In the genomic region with DNA sequence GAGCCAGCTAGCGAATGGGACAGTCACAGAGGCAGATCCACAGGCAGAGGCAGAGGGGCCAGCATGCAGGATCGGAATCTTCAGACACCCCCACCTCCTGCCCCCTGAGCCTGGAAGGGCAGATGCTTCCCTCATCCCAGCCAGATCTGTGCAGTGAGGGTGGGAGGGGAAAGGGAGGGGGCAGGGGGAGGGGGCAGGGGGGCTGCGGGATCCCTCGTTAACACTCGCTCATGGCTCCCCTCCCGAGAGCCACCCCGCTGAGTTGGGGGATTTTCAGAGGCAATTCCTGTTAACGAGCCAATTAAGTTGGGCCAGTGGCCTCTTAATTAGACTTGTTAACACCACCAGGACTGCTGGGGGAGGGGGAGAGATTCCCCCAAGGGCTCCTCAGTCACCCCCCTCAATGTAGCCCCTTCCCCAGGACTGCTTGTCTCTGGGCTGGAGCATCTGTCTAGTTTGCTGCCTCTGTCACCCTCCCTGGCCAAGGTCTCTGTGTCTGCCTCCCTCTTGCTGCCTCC, we compare ENCODE assay signal across 11 mouse cellular contexts. TPM values are rescaled to one million over a fixed set of nuclear protein-coding genes. Genes with fewer than 3 reads are reported as not detected.
DNase-seq lines count a peak whose midpoint lies in the region; ATAC-seq and TF ChIP-seq lines count a peak whose summit lies in the region.
"Had no signal": no experiment of that assay in that cellular context is flagged by ENCODE, and none has a peak within 500 bp of the region (broad histone marks: within the 10 kb centered on the region; RNA-seq: fewer than 3 reads in every experiment).

No protein-coding gene starts in this region.

- H3K4me2 ChIP-seq in embryonic facial prominence, embryonic 13.5 days, result peak overlapping the region; percentile 14; the same call in 1 of the 2 replicates
- no peak overlapping the region for H3K4me2 ChIP-seq in hindbrain, embryonic 16.5 days (ENCODE audit: low read length)
- H3K4me2 ChIP-seq in midbrain, postnatal 0 days (ENCODE audit: low read depth, low read length, poor library complexity, severe bottlenecking), result no peak overlapping the region

- H3K4me1 ChIP-seq in embryonic facial prominence, embryonic 13.5 days, result peaks cover 30% of the 10 kb centered on the region
- peaks cover 37% of the 10 kb centered on the region for H3K4me1 ChIP-seq in hindbrain, embryonic 16.5 days (ENCODE audit: control insufficient read depth, insufficient read depth, low read depth, low read length)
- peaks cover 6% of the 10 kb centered on the region; the same call in 1 of the 2 replicates for H3K4me1 ChIP-seq in midbrain, postnatal 0 days (ENCODE audit: insufficient read depth, low read length)

- H3K9ac ChIP-seq in embryonic facial prominence, embryonic 13.5 days, result peak overlapping the region; percentile 12; the same call in 1 of the 2 replicates
- H3K9ac ChIP-seq in hindbrain, embryonic 16.5 days (ENCODE audit: low read depth, low read length), result peak overlapping the region; percentile 12; the same call in 1 of the 2 replicates
- H3K9ac ChIP-seq in midbrain, postnatal 0 days (replicated peaks; ENCODE audit: low read length, poor library complexity, severe bottlenecking), result 0 out of 2 replicates have a peak overlapping the region, but pooled peaks have one; percentile 29
- H3K9ac ChIP-seq: liver, embryonic 14.5 days had no signal

- H3K27me3 ChIP-seq in embryonic facial prominence, embryonic 13.5 days, result peaks cover 4% of the 10 kb centered on the region; the same call in 1 of the 2 replicates
- no peaks in the 10 kb centered on the region for H3K27me3 ChIP-seq in hindbrain, embryonic 16.5 days (replicated peaks; ENCODE audit: control insufficient read depth, insufficient read depth, low read length)
- H3K27me3 ChIP-seq in midbrain, postnatal 0 days (ENCODE audit: insufficient read depth, low read length), result no peaks in the 10 kb centered on the region

- no peaks in the 10 kb centered on the region for H3K9me3 ChIP-seq in embryonic facial prominence, embryonic 13.5 days
- H3K9me3 ChIP-seq in hindbrain, embryonic 16.5 days (ENCODE audit: control insufficient read depth, low read length), result no peaks in the 10 kb centered on the region
- no peaks in the 10 kb centered on the region for H3K9me3 ChIP-seq in midbrain, postnatal 0 days (ENCODE audit: low read length)

- no peak overlapping the region for H3K4me3 ChIP-seq in embryonic facial prominence, embryonic 13.5 days
- no peak overlapping the region for H3K4me3 ChIP-seq in hindbrain, embryonic 16.5 days (ENCODE audit: low read length)
- no peak overlapping the region for H3K4me3 ChIP-seq in midbrain, postnatal 0 days (ENCODE audit: low read depth, low read length)

- peak; percentile 86 for DNase-seq in heart, adult 11 months
- DNase-seq in heart, adult 8-10 months (ENCODE audit: low spot score), result no peak
- no peak for DNase-seq in midbrain, postnatal 0 days (ENCODE audit: low spot score)
- DNase-seq in B cell, adult 2 months, result no peak
- no peak for DNase-seq in frontal cortex, postnatal 36 days (ENCODE audit: low spot score in 2 of 2)
- no peak for DNase-seq in kidney, postnatal 14 days
- DNase-seq: kidney, adult 18-20 months had no signal

- no peaks in the 10 kb centered on the region for H3K36me3 ChIP-seq in embryonic facial prominence, embryonic 13.5 days
- H3K36me3 ChIP-seq in hindbrain, embryonic 16.5 days (ENCODE audit: control insufficient read depth, insufficient read depth, low read length), result no peaks in the 10 kb centered on the region
- no peaks in the 10 kb centered on the region; the same call in 1 of the 2 replicates for H3K36me3 ChIP-seq in midbrain, postnatal 0 days (ENCODE audit: insufficient read depth, low read length)

- no peak for ATAC-seq in embryonic facial prominence, embryonic 13.5 days (ENCODE audit: insufficient number of reproducible peaks, insufficient read depth, low FRiP score, low TSS enrichment, low read depth)
- peak; percentile 21; the same call in 1 of the 2 replicates for ATAC-seq in hindbrain, embryonic 16.5 days
- ATAC-seq in midbrain, postnatal 0 days (ENCODE audit: low FRiP score), result no peak

- WGBS in embryonic facial prominence, embryonic 13.5 days, result 15% methylated on average over 8 of the region's 8 CpGs
- 13% methylated on average over 8 of the region's 8 CpGs for WGBS in hindbrain, embryonic 16.5 days
- 10% methylated on average over 8 of the region's 8 CpGs for WGBS in midbrain, postnatal 0 days

- H3K27ac ChIP-seq in embryonic facial prominence, embryonic 13.5 days, result no peak overlapping the region
- H3K27ac ChIP-seq in hindbrain, embryonic 16.5 days (ENCODE audit: low read depth, low read length), result no peak overlapping the region
- H3K27ac ChIP-seq in midbrain, postnatal 0 days (ENCODE audit: low read depth, low read length), result no peak overlapping the region
- H3K27ac ChIP-seq: liver, embryonic 14.5 days had no signal

- no peak for TF ChIP-seq CTCF in midbrain, postnatal 0 days (IDR thresholded peaks at IDR 0.05)

RNA-seq across cellular contexts. Expression of a gene that starts 24.9 kb away (rescaled TPM):
- 1 to 10 TPM; 2.2 to 5.3 (median 4.9) TPM for total RNA-seq in heart, adult 8-10 months (2022)
- polyA plus RNA-seq in embryonic facial prominence, embryonic 13.5 days (2015; fragmentation: Nextera tagmentation; extraction: Ambion mirVana), result 11.2 and 16.3 TPM in 2 replicates
- 22.5 and 29.5 TPM in 2 replicates for polyA plus RNA-seq in hindbrain, embryonic 16.5 days (2015; fragmentation: Nextera tagmentation; extraction: Ambion mirVana)
- total RNA-seq in midbrain, postnatal 0 days (2014; rRNA removed), result 61.6 and 69.2 TPM in 2 replicates
- polyA plus RNA-seq in midbrain, postnatal 0 days (2015; fragmentation: Nextera tagmentation; extraction: Ambion mirVana), result 20.1 and 23.4 TPM in 2 replicates
- total RNA-seq: monocyte, adult 5-6 weeks had no signal

RNA-seq across cellular contexts. Expression of a gene that starts 27.8 kb away (rescaled TPM):
- total RNA-seq in heart, adult 8-10 months (2022), result 100 to 1,000 TPM in 3 of 4 experiments, 10 to 100 TPM in 1; 95.9 to 110 (median 104) TPM
- 427 and 512 TPM in 2 replicates for polyA plus RNA-seq in embryonic facial prominence, embryonic 13.5 days (2015; fragmentation: Nextera tagmentation; extraction: Ambion mirVana)
- 46.4 and 46.6 TPM in 2 replicates for polyA plus RNA-seq in hindbrain, embryonic 16.5 days (2015; fragmentation: Nextera tagmentation; extraction: Ambion mirVana)
- 21.8 and 26.5 TPM in 2 replicates for total RNA-seq in midbrain, postnatal 0 days (2014; rRNA removed)
- 28.8 and 35.3 TPM in 2 replicates for polyA plus RNA-seq in midbrain, postnatal 0 days (2015; fragmentation: Nextera tagmentation; extraction: Ambion mirVana)

RNA-seq across cellular contexts. Expression of a gene that starts 31.9 kb away (rescaled TPM):
- 10 to 100 TPM in 2 of 4 experiments, 1 to 10 TPM in 2; 8.9 to 13.9 (median 11.1) TPM for total RNA-seq in heart, adult 8-10 months (2022)
- 19.4 and 23.2 TPM in 2 replicates for polyA plus RNA-seq in embryonic facial prominence, embryonic 13.5 days (2015; fragmentation: Nextera tagmentation; extraction: Ambion mirVana)
- polyA plus RNA-seq in hindbrain, embryonic 16.5 days (2015; fragmentation: Nextera tagmentation; extraction: Ambion mirVana), result 115 and 117 TPM in 2 replicates
- 167 and 217 TPM in 2 replicates for total RNA-seq in midbrain, postnatal 0 days (2014; rRNA removed)
- 146 and 157 TPM in 2 replicates for polyA plus RNA-seq in midbrain, postnatal 0 days (2015; fragmentation: Nextera tagmentation; extraction: Ambion mirVana)
- total RNA-seq: monocyte, adult 5-6 weeks had no signal

RNA-seq across cellular contexts. Expression of a gene that starts 41.3 kb away (rescaled TPM):
- 10 to 100 TPM; 29.7 to 35.8 (median 33.3) TPM for total RNA-seq in heart, adult 8-10 months (2022)
- polyA plus RNA-seq in embryonic facial prominence, embryonic 13.5 days (2015; fragmentation: Nextera tagmentation; extraction: Ambion mirVana), result 84.5 and 93.3 TPM in 2 replicates
- polyA plus RNA-seq in hindbrain, embryonic 16.5 days (2015; fragmentation: Nextera tagmentation; extraction: Ambion mirVana), result 63.6 and 65.2 TPM in 2 replicates
- total RNA-seq in midbrain, postnatal 0 days (2014; rRNA removed), result 38.3 and 39.7 TPM in 2 replicates
- 44.3 and 49.9 TPM in 2 replicates for polyA plus RNA-seq in midbrain, postnatal 0 days (2015; fragmentation: Nextera tagmentation; extraction: Ambion mirVana)

RNA-seq across cellular contexts. Expression of a gene that starts 50.9 kb away (rescaled TPM):
- 10 to 100 TPM; 69.4 to 71.8 (median 70.7) TPM for total RNA-seq in heart, adult 8-10 months (2022)
- 123 and 128 TPM in 2 replicates for polyA plus RNA-seq in embryonic facial prominence, embryonic 13.5 days (2015; fragmentation: Nextera tagmentation; extraction: Ambion mirVana)
- 309 and 323 TPM in 2 replicates for polyA plus RNA-seq in hindbrain, embryonic 16.5 days (2015; fragmentation: Nextera tagmentation; extraction: Ambion mirVana)
- 122 and 150 TPM in 2 replicates for total RNA-seq in midbrain, postnatal 0 days (2014; rRNA removed)
- polyA plus RNA-seq in midbrain, postnatal 0 days (2015; fragmentation: Nextera tagmentation; extraction: Ambion mirVana), result 308 and 345 TPM in 2 replicates
